10 mouse cellular contexts compared by ENCODE assay signal in the genomic region with DNA sequence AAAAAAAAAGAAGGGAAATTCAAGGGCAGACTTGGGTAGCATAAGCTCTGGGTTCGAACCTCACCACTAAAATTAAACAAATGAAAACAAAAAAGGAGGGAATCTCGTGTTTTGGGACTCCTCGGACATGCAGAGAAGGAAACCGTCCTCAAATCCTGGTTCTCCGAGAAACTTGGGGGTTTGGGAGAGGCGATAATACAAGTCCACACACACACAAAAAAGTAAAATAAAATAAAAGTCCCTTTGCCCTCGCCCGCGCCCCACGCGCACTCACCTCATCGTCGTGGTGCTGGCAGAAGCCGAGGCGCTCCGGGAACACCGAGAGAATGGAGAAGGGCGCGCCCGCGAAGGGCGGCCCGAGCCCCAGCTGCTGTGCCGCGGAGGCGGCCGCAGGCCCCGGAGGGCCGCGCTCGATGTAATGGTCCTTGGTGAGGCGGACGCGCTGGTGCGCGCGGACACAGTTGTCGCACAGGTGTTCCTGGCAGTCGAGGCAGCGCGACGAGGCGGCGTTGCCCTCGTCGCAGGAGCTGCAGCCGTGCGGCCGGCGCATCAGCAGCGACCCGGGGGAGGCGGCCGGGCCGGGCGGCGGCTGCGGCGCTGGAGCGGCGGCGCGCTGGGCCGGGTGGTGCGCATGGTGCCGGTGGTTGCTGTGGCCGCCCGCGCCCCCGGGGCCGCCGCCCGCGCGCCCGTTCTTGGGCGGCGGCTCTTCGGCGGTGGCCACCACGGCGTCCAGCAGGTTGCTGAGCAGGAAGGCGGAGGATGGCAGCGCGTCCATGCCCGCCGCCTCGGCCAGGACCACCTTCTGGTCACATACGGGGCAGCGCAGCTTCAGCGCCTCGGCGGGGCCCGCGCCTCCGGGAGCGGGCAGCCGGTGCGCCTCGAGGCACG. TPM values are rescaled to one million over a fixed set of nuclear protein-coding genes. Genes with fewer than 3 reads are reported as not detected.
A peak's percentile ranks its signal among the peaks of the same experiment; 100 is the strongest.
DNase-seq lines count a peak whose midpoint lies in the region; ATAC-seq lines count a peak whose summit lies in the region.
"Had no signal": no experiment of that assay in that cellular context is flagged by ENCODE, and none has a peak within 500 bp of the region (broad histone marks: within the 10 kb centered on the region; RNA-seq: fewer than 3 reads in every experiment).

No protein-coding gene starts in this region.

- no peaks in the 10 kb centered on the region for H3K36me3 ChIP-seq in heart, embryonic 14.5 days (ENCODE audit: control insufficient read depth, insufficient read depth, low read length)
- H3K36me3 ChIP-seq in hindbrain, embryonic 12.5 days, result no peaks in the 10 kb centered on the region
- no peaks in the 10 kb centered on the region for H3K36me3 ChIP-seq in midbrain, embryonic 11.5 days (ENCODE audit: control insufficient read depth, insufficient read depth, low read length)

- H3K4me1 ChIP-seq in heart, embryonic 14.5 days (ENCODE audit: control insufficient read depth in 2 of 2, insufficient read depth in 2 of 2, low read length in 2 of 2), result peaks cover 2 to 26% of the 10 kb centered on the region in 2 experiments; a peak in 3 of 4 replicates
- H3K4me1 ChIP-seq in hindbrain, embryonic 12.5 days, result peaks cover 34% of the 10 kb centered on the region
- H3K4me1 ChIP-seq in midbrain, embryonic 11.5 days (ENCODE audit: control insufficient read depth, insufficient read depth, low read length), result peaks cover 29% of the 10 kb centered on the region

- no peak for ATAC-seq in heart, embryonic 14.5 days (ENCODE audit: insufficient number of reproducible peaks, insufficient read depth, low FRiP score, low read depth)
- ATAC-seq in hindbrain, embryonic 12.5 days (ENCODE audit: low FRiP score), result 0 out of 2 replicates have a peak, but pooled peaks have one; percentile 23
- ATAC-seq in midbrain, embryonic 11.5 days (ENCODE audit: low FRiP score), result peak; percentile 28; the same call in 1 of the 2 replicates
- no peak for ATAC-seq in inflammation-experienced regulatory T-cells, adult 6 months

- peak overlapping the region; percentile 96 for H3K4me2 ChIP-seq in heart, embryonic 14.5 days (ENCODE audit: low read length)
- H3K4me2 ChIP-seq in hindbrain, embryonic 12.5 days (replicated peaks), result peak overlapping the region; percentile 76
- H3K4me2 ChIP-seq in midbrain, embryonic 11.5 days, result peak overlapping the region; percentile 92

- H3K27ac ChIP-seq in heart, embryonic 14.5 days (replicated peaks in 1 of 2; ENCODE audit: control insufficient read depth in 1 of 2, insufficient read depth in 1 of 2, low read depth in 2 of 2, low read length in 2 of 2), result no peak overlapping the region
- H3K27ac ChIP-seq in hindbrain, embryonic 12.5 days, result peak overlapping the region; percentile 91; the same call in 1 of the 2 replicates
- H3K27ac ChIP-seq in midbrain, embryonic 11.5 days (ENCODE audit: low read depth, low read length), result no peak overlapping the region; the same call in 1 of the 2 replicates

- intact Hi-C loops in gastrocnemius, postnatal 36 days (cut with DNase I), result no loop called here

- peaks cover 61% of the 10 kb centered on the region for H3K27me3 ChIP-seq in heart, embryonic 14.5 days (ENCODE audit: control insufficient read depth, insufficient read depth, low read length)
- H3K27me3 ChIP-seq in hindbrain, embryonic 12.5 days, result peaks cover 8% of the 10 kb centered on the region; the same call in 1 of the 2 replicates
- no peaks in the 10 kb centered on the region for H3K27me3 ChIP-seq in midbrain, embryonic 11.5 days (ENCODE audit: control insufficient read depth, insufficient read depth, low read length)

- no peak for DNase-seq in heart, adult 9 months (ENCODE audit: low spot score in 2 of 2)
- peak; percentile 41 for DNase-seq in MN1 (ENCODE audit: low spot score)
- peak; percentile 97 for DNase-seq in midbrain, embryonic 11.5 days (ENCODE audit: low spot score, missing footprints)
- no peak for DNase-seq in adrenal gland, adult (ENCODE audit: inconsistent age in 2 of 2, low spot score in 1 of 2)
- no peak for DNase-seq in gastrocnemius, postnatal 36 days

- H3K9me3 ChIP-seq in heart, embryonic 14.5 days (ENCODE audit: control insufficient read depth, low read length), result no peaks in the 10 kb centered on the region
- no peaks in the 10 kb centered on the region for H3K9me3 ChIP-seq in hindbrain, embryonic 12.5 days (replicated peaks)
- no peaks in the 10 kb centered on the region for H3K9me3 ChIP-seq in midbrain, embryonic 11.5 days (ENCODE audit: control insufficient read depth, low read length)

- peak overlapping the region; percentile 55 to 67 for H3K4me3 ChIP-seq in heart, embryonic 14.5 days (ENCODE audit: control insufficient read depth in 1 of 2, insufficient read depth in 1 of 2, low read depth in 1 of 2, low read length in 2 of 2)
- H3K4me3 ChIP-seq in hindbrain, embryonic 12.5 days, result peak overlapping the region; percentile 72
- H3K4me3 ChIP-seq in midbrain, embryonic 11.5 days (ENCODE audit: low read depth, low read length), result peak overlapping the region; percentile 74
- H3K4me3 ChIP-seq: myocyte had no signal

- peak overlapping the region; percentile 65; the same call in 1 of the 2 replicates for H3K9ac ChIP-seq in heart, embryonic 14.5 days (ENCODE audit: low read length)
- H3K9ac ChIP-seq in hindbrain, embryonic 12.5 days, result peak overlapping the region; percentile 82
- peak overlapping the region; percentile 72 for H3K9ac ChIP-seq in midbrain, embryonic 11.5 days (ENCODE audit: low read length)

- under 1% methylated on average over 79 of the region's 101 CpGs for WGBS in heart, embryonic 14.5 days
- WGBS in hindbrain, embryonic 12.5 days, result under 1% methylated on average over 93 of the region's 101 CpGs
- WGBS in midbrain, embryonic 11.5 days, result under 1% methylated on average over 89 of the region's 101 CpGs

RNA-seq across cellular contexts. Expression of gene Trim71, which starts 1.9 kb away (rescaled TPM):
- polyA plus RNA-seq in heart, embryonic 14.5 days (2014; fragmentation: Nextera tagmentation; extraction: Ambion mirVana), result 0.05 TPM in 1 of 2 replicates, not detected in the other
- 1.2 and 1.3 TPM in 2 replicates for polyA plus RNA-seq in hindbrain, embryonic 12.5 days (2016; fragmentation: Nextera tagmentation; extraction: Ambion mirVana)
- polyA plus RNA-seq in midbrain, embryonic 11.5 days (2014; fragmentation: Nextera tagmentation; extraction: Ambion mirVana), result 1.6 and 2.2 TPM in 2 replicates
- under 1 TPM in 1 of 3 experiments, not detected in 2; 0.04 TPM for polyA plus RNA-seq in inflammation-experienced regulatory T-cells, adult 6 months (2017; shearing (Covaris generic))
- not detected for total RNA-seq in gastrocnemius, postnatal 36 days (2021)
- total RNA-seq: MEL had no signal

RNA-seq across cellular contexts. Expression of gene C130032M10Rik, which starts 46.8 kb away (rescaled TPM):
- 0.77 and 2.7 TPM in 2 replicates for polyA plus RNA-seq in heart, embryonic 14.5 days (2014; fragmentation: Nextera tagmentation; extraction: Ambion mirVana)
- 0.31 and 0.46 TPM in 2 replicates for polyA plus RNA-seq in hindbrain, embryonic 12.5 days (2016; fragmentation: Nextera tagmentation; extraction: Ambion mirVana)
- polyA plus RNA-seq in midbrain, embryonic 11.5 days (2014; fragmentation: Nextera tagmentation; extraction: Ambion mirVana), result not detected in 2 replicates
- not detected for polyA plus RNA-seq in inflammation-experienced regulatory T-cells, adult 6 months (2017; shearing (Covaris generic))
- not detected for total RNA-seq in gastrocnemius, postnatal 36 days (2021)
- total RNA-seq: MEL had no signal

RNA-seq across cellular contexts. Expression of gene Ccr4, which starts 57.6 kb away (rescaled TPM):
- polyA plus RNA-seq in heart, embryonic 14.5 days (2014; fragmentation: Nextera tagmentation; extraction: Ambion mirVana), result not detected in 2 replicates
- not detected in 2 replicates for polyA plus RNA-seq in hindbrain, embryonic 12.5 days (2016; fragmentation: Nextera tagmentation; extraction: Ambion mirVana)
- not detected in 2 replicates for polyA plus RNA-seq in midbrain, embryonic 11.5 days (2014; fragmentation: Nextera tagmentation; extraction: Ambion mirVana)
- 10 to 100 TPM; 16.1 to 24.9 (median 17.5) TPM for polyA plus RNA-seq in inflammation-experienced regulatory T-cells, adult 6 months (2017; shearing (Covaris generic))
- total RNA-seq in gastrocnemius, postnatal 36 days (2021), result not detected
- total RNA-seq: MEL had no signal
- polyA plus RNA-seq: myocyte had no signal

Comparison
In these comparisons a context has a peak if more than half of its experiments do, and no peak if none do; other contexts are left out.
1. ATAC-seq: peak in hindbrain, embryonic 12.5 days (single experiment) and midbrain, embryonic 11.5 days (single experiment); none in heart, embryonic 14.5 days (single experiment) and inflammation-experienced regulatory T-cells, adult 6 months (single experiment).
2. DNase-seq: peak in MN1 (single experiment) and midbrain, embryonic 11.5 days (single experiment); none in heart, adult 9 months (0 of 2), adrenal gland, adult (0 of 2) and gastrocnemius, postnatal 36 days (0 of 2).
3. RNA of gene Ccr4, which starts 57.6 kb away (polyA plus RNA-seq): 16.1 to 24.9 TPM in inflammation-experienced regulatory T-cells, adult 6 months; not detected in heart, embryonic 14.5 days, not detected in hindbrain, embryonic 12.5 days and not detected in midbrain, embryonic 11.5 days; every median in the first group is over 10 times any median in the second.
4. Peak in every context shown above with its lines, with median percentiles within 50 percentile points of each other: H3K4me2 ChIP-seq, H3K4me3 ChIP-seq and H3K9ac ChIP-seq.